Mouse (Mus musculus): ENCODE measurements around the gene Mylpf.
A peak's percentile ranks its signal among the peaks of the same experiment; 100 is the strongest.
"Not testable (repeated sequence)": the region's sequence is repeated elsewhere in the genome, so short reads cannot be mapped to it uniquely, and the experiment has no call there.

The Mylpf gene

DNA sequence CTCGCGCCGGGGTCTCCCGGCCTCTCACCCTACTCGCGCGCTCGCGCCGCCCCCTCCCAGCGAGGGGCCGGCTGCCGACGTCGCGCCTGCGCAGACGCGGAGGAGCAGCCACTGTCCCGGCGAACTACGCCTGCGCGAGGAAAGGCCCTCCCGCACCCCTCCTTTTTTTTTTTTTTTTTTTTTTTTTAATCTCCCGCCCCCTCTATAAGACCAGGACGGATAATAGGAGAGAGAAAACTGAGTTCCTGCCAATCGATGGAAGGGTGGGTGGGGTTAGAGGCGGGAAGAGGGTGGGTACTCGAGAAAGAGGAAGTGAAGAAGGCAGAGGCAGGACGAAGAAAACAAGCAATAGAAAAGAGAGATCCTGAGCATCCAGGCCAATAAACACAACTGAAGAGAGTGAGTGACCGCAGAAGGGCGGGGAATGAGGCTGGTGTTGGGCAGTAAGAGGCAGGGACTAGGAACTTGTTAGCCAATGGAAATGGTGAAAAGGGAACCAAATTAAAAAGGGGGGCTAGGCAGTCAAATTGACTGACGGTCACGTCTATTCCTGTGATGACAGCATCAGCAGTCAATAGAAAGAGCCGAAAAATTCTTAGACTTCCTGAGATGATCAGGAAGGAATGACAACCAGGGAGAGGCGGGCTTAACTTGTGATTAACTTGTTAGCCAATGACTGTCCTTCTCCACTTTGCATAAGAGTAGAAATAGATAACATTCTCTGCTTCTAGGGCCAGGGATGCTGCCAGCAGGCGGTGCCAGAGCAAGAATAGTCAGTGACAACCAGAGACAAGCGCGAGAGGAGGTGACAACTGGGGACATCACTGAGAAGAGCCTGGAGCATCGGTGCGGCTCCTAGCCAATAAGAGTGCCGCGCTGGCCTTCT, at the start of gene Mylpf:
TSS of gene Mylpf (plus strand) at position 338 of the 886 bp plus-strand sequence.
- DNase-seq (ENCODE audit: low spot score in 2 of 2), result peak; percentile 97 to 99

DNA sequence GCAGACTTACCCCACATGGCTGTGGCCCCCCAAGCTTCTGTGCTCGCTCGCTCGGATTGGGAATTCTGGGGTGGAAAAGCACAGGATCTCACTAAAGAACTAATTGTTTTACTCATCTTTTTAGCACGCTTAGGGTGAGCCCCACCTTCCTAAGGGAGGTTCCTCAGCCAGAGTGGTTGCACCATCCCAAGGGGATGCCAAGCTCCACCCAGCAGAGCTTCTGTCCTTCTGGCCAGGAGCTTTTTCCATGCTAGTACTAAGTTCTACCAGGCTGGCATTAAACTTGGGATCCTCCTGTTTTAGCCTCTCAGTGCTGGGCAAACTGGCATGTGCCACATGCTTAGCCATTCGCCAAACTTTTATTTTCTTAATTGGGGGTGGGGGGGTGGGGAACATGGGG, 46.1 kb upstream of the Mylpf start:
- DNase-seq (ENCODE audit: low spot score in 2 of 2), result no peak

DNA sequence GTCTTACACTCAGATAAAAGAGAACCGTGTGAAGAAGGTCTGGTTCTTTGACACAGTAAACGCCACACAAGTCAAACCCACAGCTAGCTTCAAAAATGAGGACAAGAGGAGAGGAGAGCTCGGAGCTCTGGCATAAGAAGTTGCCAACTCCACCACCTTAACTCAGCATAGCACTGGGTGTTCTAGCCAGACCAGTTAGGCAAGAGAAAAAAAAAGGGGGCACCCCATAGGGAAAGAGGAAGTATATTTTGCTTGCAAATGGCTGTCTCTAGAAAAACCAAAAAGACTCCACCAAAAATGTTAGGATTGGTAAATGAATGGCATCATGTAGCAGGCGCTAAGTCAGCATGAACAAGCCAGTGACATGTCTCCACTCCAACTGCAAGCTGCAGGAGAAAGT, 44.7 kb upstream of the Mylpf start:
- no peak for DNase-seq (ENCODE audit: low spot score in 2 of 2)

DNA sequence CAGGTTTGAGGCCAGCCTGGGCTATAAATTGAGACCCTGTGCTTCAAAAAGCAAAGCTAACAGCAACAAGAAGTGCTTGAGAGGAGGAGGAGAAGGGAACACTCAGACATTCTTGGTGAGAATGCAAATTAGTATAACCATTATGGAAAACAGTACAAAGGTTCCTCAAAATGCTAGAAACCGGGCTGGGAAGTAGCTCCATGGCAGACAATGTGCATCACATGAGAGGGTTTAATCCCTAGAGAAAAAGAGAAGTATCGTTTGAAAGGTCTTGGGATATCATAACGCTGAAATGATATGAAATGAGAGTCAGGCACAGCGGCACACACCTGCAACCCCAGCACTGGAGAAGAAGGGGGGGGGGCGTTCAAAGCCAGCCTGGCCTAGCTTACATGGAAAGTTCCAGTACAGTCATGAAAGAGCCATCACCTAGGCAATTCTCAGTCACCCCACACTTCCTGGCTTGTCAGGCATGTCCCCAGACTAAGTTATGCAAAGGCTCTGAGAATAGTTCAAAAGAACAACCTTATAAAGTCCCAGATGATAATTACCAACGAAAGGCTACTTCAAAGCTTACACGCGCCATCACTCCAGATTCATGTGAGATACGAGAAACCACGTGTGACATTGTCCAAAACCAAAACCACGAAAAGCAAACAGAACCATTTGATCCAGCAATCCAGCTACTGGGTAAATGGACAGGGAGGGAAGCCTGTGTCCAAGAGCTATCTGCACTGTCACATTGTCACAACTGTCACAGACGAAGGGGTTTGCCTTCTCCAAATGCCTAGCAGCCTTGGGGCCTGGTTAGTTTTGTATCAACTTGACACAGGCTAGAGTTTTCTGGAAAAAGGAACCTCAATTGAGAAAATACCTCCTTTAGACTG, 42.8 kb upstream of the Mylpf start:
- DNase-seq (ENCODE audit: low spot score in 2 of 2), result no peak

DNA sequence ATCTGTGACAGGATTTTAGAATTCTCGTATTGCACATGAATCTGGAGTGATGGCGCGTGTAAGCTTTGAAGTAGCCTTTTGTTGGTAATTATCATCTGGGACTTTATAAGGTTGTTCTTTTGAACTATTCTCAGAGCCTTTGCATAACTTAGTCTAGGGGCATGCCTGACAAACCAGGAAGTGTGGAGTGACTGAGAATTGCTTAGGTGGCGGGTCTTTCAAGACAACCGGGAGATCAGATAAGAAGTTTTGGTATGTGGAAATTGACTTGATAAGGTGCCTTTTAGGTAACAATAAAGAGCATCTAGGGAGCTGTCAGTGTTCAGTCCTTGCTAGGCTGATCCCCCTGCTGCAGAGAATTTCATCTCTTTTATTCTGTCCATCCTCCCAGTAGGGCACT, 42.2 kb upstream of the Mylpf start:
- DNase-seq (ENCODE audit: low spot score in 2 of 2), result no peak

DNA sequence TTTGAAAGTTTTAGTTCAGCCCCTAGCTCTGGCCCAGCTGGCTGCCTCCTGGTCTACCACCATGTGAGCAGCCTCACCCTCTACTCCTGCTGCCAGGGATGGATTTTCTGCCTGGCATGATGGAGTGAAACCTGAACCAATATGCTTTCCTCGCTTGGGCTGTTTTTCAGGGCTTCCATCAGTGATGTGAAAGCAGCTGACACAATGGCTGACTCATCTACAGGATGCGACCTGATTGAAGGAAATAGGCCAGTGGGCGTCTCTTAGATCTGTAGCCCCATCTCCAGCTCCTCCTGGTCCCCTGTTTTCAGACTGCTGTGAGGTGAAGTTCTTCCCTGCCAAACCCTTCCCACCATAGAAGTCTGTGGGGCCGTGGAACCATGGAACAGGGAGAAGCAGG, 31.8 kb upstream of the Mylpf start:
- DNase-seq (ENCODE audit: low spot score in 2 of 2), result no peak

DNA sequence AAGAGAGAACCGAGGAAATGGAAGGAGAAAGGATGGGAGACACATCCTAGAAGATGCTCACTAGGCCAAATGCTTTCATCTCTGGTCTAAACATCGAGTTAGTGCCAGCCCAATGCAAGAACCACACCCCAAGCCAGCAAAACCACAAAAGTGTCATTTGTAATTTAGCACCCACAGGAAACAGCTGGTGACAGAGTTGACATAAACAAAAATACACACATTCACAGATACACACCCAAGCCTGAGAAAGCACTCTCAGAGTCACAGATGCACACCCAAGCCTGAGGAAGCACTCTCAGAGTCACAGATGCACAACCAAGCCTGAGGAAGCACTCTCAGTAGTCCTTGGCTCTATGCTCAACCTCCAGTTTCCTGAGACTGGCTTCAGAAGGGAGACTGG, 27.9 kb upstream of the Mylpf start:
- no peak for DNase-seq (ENCODE audit: low spot score in 2 of 2)

DNA sequence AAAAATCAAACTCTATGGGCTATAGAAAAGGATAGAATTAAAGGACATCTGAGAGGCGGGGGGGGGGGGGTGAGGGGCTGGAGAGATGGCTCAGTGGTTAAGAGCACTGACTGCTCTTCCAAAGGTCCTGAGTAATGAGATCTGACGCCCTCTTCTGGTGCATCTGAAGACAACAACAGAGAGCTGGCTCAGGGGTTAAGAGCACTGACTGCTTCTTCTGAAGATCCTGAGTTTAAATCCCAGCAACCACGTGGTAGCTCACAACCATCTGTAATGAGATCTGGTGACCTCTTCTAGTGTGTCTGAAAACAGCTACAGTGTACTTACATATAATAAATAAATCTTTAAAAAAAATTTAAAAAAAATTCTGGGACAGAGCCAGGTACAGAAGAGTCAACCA, 27.0 kb upstream of the Mylpf start:
- not testable (repeated sequence) for DNase-seq (ENCODE audit: low spot score in 2 of 2)

DNA sequence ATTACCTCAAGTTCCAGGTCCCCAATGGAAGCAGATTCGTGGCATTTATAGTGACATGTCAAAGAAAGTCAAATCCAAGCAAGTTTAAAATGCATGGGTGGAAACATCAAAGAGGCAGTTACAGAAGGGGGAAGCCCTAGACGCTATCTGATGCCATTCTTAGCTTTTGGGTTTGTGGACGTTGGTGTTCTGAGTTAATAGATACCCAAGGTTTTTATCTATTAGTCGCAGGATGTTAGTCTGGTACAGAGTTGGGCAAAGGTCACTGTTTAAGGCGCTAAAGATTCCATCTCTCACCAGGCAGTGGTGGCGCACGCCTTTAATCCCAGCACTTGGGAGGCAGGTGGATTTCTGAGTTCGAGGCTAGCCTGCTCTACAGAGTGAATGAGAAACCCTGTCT, 25.3 kb upstream of the Mylpf start:
- no peak for DNase-seq (ENCODE audit: low spot score in 2 of 2)

DNA sequence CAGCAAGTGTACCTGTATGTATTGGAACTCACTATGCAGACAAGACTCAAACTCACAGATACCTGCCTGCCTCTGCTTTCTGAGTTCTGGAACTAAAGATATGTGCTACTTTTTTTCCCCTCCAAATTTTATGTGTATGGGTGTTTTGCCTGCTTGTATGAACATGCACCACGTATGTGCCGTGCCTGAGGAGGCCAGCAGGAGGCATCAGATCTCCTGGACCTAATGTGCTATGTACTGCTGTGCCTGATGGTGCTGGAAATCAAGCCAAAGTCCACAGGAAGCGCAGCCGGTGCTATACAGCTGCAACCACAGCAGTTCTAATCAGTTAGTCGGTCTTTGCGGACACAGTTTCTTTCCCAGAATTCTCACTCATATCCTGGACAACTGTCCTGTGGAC, 24.9 kb upstream of the Mylpf start:
- no peak for DNase-seq (ENCODE audit: low spot score in 2 of 2)

DNA sequence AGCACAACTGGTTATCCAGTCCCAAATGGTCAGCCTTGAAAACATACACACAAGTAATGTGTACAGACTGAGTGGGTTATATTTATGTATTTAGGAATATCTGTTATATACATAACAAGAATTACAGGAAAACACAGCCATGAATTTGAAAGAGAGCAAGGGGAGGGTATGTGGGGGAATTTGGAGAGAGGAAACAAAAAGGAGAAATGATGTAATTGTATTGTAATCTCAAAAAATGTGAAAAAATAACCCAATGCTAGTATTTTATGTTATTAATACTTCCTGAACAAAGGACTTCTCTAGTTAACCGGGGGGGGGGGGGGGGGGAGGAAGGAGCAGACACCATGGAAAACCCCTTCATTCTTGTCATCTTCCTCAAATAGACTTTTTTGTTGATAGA, 24.0 kb upstream of the Mylpf start:
- no peak for DNase-seq (ENCODE audit: low spot score in 2 of 2)

DNA sequence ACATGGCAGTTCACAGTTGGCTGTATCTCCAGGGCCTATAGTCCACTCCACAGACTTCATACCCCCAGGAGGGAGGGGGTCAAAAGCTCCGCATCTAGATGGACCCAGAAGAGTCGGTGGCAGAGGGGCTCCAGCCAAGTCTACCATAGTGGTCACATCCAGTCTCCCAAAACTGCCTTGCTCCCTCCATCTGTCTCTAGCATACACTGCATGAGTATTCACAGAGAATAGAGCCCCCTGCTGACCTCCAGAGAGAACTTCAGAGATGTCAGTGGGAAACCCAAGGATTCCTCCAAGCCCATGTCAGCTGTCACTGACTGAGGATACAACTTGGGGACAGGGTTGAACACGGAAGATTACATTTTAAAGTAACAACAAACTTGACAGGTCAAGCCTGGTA, 23.1 kb upstream of the Mylpf start:
- DNase-seq (ENCODE audit: low spot score in 2 of 2), result no peak

DNA sequence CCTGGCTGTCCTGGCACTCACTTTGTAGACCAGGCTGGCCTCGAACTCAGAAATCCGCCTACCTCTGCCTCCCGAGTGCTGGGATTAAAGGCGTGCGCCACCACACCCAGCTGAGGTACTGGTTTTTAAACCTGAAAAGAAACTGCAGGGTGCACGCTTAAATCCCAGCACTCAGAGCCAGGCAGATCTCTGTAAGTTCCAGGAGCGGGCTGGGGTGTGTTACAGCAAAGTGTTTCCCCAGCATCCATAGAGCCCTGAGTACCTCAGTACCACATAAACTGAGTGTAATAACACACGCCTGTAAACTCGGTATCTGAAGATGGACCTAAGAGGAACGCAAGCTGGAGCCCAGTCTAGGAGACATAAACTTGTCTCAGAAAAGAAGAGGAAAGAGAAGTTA, 21.3 kb upstream of the Mylpf start:
- DNase-seq (ENCODE audit: low spot score in 2 of 2), result no peak

DNA sequence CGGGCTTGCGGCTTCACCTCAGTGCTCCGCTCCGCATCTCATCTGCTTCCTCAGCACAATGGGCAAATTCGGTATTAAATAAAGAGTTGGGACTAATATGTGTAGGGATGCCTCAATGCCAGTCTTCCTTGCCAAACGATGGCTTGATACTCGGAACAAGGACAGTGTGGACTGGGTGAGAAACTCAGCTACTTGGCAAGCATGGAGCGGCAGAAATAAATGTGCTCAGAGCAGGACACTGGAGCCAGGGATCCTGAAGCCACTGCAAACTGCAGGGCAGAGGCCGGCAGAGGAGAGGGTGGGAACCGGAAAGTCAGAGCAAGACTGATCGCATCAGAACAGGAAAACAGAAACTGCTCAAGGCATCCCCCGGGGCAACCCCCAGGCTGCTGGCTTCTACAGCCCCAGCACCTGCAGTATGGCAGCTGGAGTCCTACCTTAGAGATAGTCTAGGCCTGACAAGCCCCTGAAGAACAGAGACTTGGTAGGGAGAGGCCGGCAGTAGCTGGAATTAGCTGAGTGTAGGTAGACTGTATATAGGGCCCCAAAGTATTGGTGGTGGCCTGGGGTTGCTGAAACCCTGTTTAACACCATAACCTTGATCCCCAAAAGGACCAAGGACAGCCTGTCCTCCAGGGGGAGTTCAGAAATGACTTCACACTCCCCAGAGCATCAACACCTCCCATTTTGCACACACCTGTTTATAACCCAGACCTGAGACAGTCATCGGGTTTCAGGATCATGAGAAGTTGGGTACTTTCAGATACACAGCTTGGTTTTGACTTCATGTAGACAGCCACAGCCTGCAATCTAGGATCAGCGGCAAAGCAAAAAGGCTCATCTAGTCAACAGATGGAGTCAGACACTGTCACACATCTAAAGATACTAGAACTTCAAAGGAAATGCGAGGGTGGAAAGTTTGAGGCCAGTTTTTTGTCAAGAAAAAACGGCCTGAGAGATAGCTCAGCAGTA, 20.1 kb upstream of the Mylpf start:
- no peak for DNase-seq (ENCODE audit: low spot score in 2 of 2)

DNA sequence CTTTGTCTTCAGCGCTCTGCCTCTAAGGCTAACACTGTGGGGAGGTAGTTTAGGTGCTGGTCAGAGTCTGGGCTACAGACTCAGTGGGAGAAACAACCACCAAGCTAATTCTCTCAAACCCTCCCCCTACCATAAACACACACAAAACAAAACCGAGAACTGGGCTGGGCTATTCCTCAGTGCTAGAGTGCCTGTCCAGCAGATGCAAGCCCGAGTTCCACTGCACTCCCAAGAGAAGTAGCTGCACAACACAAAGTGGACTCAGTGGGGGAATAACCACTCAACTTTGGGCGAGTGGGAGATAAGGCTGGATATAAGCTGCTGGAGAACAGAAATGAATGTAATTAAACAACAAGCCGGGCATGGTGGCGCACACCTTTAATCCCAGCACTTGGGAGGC, 18.0 kb upstream of the Mylpf start:
- DNase-seq (ENCODE audit: low spot score in 2 of 2), result no peak

DNA sequence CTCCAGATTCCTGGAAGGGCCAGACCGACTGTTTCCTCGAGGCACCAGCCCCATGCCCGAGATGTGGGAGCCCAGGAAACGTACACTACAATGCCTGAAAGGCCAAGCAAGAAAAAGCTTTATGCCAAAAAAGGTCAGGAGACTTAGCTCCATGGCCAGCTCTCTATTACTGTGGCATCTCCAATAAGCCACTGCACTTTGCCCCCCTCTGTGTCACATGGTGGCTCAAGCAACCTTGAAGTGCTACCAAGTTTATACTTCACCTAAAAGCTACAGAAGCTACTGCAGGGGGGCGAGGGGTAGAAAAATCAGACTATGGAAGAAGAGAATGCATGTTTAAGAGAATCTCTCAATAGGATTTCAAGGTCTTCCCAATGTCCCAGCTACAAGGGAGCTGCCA, 15.7 kb upstream of the Mylpf start:
- no peak for DNase-seq (ENCODE audit: low spot score in 2 of 2)

DNA sequence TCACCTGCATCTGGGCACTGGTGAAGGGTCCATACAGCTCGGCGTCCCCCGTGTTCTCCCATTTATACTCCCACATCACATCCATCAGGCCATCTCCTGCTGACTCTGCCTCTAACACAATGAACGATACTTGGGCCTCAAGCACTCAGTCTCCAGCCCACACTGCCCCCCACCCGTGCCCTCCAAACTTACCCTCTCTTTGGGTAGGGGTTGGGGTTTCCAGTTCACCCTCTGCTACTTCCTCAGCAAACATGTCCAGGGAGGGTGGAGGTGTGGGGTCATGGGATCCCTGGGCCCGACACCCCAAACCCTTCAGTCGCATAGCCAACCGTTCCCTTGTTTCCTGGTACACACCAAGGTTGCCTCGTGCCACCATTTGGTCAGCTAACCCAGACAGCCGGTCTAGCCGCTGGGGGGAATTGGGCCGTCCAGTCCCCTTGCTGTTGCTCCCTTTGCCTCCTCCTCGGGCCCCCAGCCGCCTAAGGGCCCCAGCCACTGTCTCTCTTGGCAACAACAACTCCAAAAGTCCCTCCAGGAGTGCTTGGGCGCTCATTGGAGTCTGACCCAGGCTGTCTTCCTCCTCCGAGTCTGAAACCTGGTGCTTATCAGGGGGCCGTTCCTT, 14.6 kb upstream of the Mylpf start:
- no peak for DNase-seq (ENCODE audit: low spot score in 2 of 2)

DNA sequence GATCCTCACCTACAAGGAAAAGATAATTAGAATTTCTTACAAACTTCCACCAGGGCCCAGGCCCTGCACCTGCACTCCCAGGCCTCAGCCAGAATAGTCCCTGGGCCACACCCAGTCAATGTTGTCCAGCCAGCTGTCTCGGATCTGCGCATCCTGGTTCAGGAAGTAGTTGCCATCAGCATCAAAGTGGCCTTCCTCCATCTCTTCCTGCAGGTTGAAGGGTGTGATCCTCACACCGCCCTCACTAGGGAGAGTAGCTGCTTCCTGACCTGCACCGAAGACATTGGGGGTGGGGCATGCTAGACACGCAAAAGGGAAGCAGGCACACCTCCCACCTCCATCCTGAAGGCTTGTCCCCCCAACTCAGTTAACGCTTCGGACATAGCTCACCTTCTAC, 14.1 kb upstream of the Mylpf start:
- no peak for DNase-seq (ENCODE audit: low spot score in 2 of 2)

DNA sequence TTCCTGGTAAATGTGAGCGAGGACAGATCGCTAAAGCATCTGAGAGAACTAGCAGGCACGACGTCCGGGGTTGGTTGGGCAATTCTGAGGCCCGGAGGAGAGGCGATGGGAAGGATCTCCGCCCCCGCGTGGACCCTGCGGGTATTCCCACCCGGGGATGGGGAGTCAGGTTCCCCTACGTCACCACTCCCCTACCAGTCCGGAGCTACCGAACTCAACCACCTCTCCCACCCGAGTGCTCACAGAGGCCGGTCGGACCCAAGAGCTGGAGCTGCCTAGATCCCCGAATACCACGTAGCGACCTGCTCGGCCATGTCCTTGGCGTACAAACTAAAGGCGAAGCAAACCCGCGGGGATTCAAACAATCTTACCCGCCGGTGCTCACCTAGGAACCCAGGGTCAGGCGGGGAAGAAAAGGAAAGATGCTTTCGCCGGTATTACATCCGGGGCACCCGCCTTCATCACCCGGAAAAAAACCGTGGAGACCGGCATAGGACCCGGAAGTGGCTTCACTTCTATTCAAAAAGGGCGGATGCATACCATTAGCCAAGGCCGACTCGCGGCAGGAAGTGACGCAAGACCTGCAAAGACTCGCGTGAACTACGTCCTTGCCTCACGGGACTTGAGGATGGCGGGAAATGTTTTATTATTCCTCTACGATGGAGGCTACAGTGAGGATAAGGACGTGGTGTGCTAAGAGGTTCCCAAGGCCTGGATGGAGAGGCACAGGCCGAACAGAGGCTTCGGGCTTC, 13.0 kb upstream of the Mylpf start, which contains the start of gene Cd2bp2:
TSS of gene Cd2bp2 (minus strand) at position 507 of the 752 bp plus-strand sequence.
- peak; percentile 96 to 97 for DNase-seq (ENCODE audit: low spot score in 2 of 2)

DNA sequence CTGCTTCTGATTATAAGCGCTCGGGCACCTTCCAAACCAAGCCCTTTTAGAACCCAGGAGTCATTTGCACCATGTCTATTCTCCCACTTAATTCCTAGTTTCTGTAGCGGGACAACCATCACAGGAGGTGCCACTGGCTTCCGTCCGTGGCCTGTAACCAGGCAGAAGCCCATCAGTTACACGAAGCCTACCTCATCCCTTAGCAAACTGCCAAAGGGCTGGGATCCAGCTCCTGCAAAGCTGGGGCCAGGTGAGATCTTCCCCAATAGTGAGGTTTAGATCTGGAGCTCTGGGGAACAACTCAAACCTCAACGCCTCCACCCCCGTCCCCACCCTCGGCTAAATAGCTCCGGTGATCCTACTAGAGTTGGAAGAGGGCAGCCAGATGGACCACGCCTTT, 12.2 kb upstream of the Mylpf start:
- DNase-seq (ENCODE audit: low spot score in 2 of 2), result no peak

Measured in left cerebral cortex, adult 9 months (tissue).